Mouse (Mus musculus): Measurements from ENCODE around the gene Fscb. TPM values are rescaled to one million over a fixed set of nuclear protein-coding genes. Genes with fewer than 3 reads are reported as not detected.

Fscb gene
- not detected in 2 replicates for polyA plus RNA-seq (2012; rRNA removed)

- no peak within 1 kb of the TSS for H3K4me3 ChIP-seq (replicated peaks; ENCODE audit: insufficient read depth, low read depth, low read length)
- DNase-seq: no peak
- H3K27me3 ChIP-seq (ENCODE audit: control insufficient read depth, insufficient read depth, low read length): no peaks in the 10 kb centered on the region
- WGBS: 78% methylated on average over 1 of the region's 1 CpGs
- no peaks in the 10 kb centered on the region for H3K4me1 ChIP-seq (ENCODE audit: control insufficient read depth, insufficient read depth, low read length)
- H3K27ac ChIP-seq (ENCODE audit: insufficient read depth, low read length): no peak within 1 kb of the TSS
- TF ChIP-seq POLR2A (IDR thresholded peaks at IDR 0.05; ENCODE audit: borderline replicate concordance, insufficient read depth, low read length) (no peak), CTCF (IDR thresholded peaks at IDR 0.05; ENCODE audit: borderline replicate concordance, insufficient read depth, low read depth, low read length) (no peak)
These were observed at the start of gene Fscb for GRCm38 (mm10) chr12:64474590-64474989. Gene Fscb, minus strand, starts transcription at chr12:64474690.

DNA sequence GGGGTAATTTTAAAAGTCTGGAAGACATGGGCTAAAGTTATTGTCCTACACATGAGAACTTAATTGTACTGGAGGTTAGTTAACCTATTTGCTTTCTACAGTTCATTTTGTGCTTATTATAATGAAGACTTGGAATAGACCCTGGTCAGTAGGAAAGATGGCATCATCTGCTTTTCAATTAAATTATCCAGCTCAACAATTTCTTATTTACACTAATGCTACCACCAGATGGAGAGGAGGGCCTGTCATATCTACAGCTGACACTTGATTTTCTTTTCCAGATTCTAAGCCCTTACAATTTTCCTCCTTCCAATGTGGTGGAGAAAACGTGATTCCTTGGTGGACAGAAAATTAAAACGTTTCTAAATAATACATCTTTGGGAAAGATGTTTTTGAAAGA lies 42.3 kb upstream of the Fscb start:
- 21% methylated on average over 2 of the region's 2 CpGs for WGBS

DNA sequence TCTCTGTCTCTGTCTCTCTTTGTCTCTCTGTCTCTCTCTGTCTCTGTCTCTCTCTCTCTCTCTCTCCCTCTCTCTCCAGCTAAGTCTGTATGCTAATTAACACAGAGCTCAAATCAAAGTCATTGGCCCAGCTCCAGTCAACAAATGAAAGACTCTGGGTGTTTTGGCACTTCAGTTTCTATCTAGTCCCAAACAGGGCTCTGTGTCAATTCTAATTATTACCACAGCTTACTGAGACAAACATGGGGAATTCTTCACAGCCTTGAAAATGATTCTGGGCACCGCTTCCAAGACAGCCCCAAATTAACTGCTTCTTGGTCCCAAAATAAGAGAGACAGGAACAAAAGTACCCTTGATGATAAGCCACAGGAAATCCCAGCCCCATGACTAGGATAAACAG lies 38.9 kb upstream of the Fscb start:
- no peak for DNase-seq
- 4% methylated on average over 1 of the region's 1 CpGs for WGBS
- no peaks in the 10 kb centered on the region for H3K4me1 ChIP-seq (ENCODE audit: control insufficient read depth, insufficient read depth, low read length)
- no peaks in the 10 kb centered on the region for H3K27me3 ChIP-seq (ENCODE audit: control insufficient read depth, insufficient read depth, low read length)
- H3K4me3 ChIP-seq (replicated peaks; ENCODE audit: insufficient read depth, low read depth, low read length): no peak overlapping the region
- H3K27ac ChIP-seq (ENCODE audit: insufficient read depth, low read length): no peak overlapping the region
- TF ChIP-seq POLR2A (IDR thresholded peaks at IDR 0.05; ENCODE audit: borderline replicate concordance, insufficient read depth, low read length) (no peak), CTCF (IDR thresholded peaks at IDR 0.05; ENCODE audit: borderline replicate concordance, insufficient read depth, low read depth, low read length) (no peak)

More for the DNA sequence above, 42.3 kb upstream of the Fscb start:
- no peak for DNase-seq
- Histone ChIP-seq H3K4me1 (ENCODE audit: control insufficient read depth, insufficient read depth, low read length) (no peaks in the 10 kb centered on the region), H3K27me3 (ENCODE audit: control insufficient read depth, insufficient read depth, low read length) (no peaks in the 10 kb centered on the region), H3K4me3 (replicated peaks; ENCODE audit: insufficient read depth, low read depth, low read length) (no peak overlapping the region), H3K27ac (ENCODE audit: insufficient read depth, low read length) (no peak overlapping the region)
- TF ChIP-seq CTCF (IDR thresholded peaks at IDR 0.05; ENCODE audit: borderline replicate concordance, insufficient read depth, low read depth, low read length) (no peak), POLR2A (IDR thresholded peaks at IDR 0.05; ENCODE audit: borderline replicate concordance, insufficient read depth, low read length) (no peak)

- DNase-seq: peak in 1 of 2 experiments; percentile 20
- H3K27me3 ChIP-seq (ENCODE audit: control insufficient read depth, insufficient read depth, low read length): no peaks in the 10 kb centered on the region; the same call in 1 of the 2 replicates
- 17% methylated on average over 5 of the region's 5 CpGs for WGBS
- H3K27ac ChIP-seq (ENCODE audit: insufficient read depth, low read length): no peak overlapping the region
- H3K4me1 ChIP-seq (ENCODE audit: control insufficient read depth, insufficient read depth, low read length): 0 out of 2 replicates have a peak, but pooled peaks cover 3% of the 10 kb centered on the region
- no peak for TF ChIP-seq CTCF (IDR thresholded peaks at IDR 0.05; ENCODE audit: borderline replicate concordance, insufficient read depth, low read depth, low read length)
- TF ChIP-seq POLR2A (IDR thresholded peaks at IDR 0.05; ENCODE audit: borderline replicate concordance, insufficient read depth, low read length): no peak
- no peak overlapping the region for H3K4me3 ChIP-seq (replicated peaks; ENCODE audit: insufficient read depth, low read depth, low read length)
These were observed 23.2 kb upstream of the Fscb start for GRCm38 (mm10) chr12:64497706-64498105.

GRCm38 (mm10) chr12:64473615-64474014 lies 875 bp downstream of the Fscb start:
- no peak for TF ChIP-seq POLR2A (IDR thresholded peaks at IDR 0.05; ENCODE audit: borderline replicate concordance, insufficient read depth, low read length)
- no peak for TF ChIP-seq CTCF (IDR thresholded peaks at IDR 0.05; ENCODE audit: borderline replicate concordance, insufficient read depth, low read depth, low read length)
- WGBS: 69% methylated on average over 1 of the region's 1 CpGs
- H3K27me3 ChIP-seq (ENCODE audit: control insufficient read depth, insufficient read depth, low read length): no peaks in the 10 kb centered on the region
- no peak overlapping the region for H3K4me3 ChIP-seq (replicated peaks; ENCODE audit: insufficient read depth, low read depth, low read length)
- no peaks in the 10 kb centered on the region for H3K4me1 ChIP-seq (ENCODE audit: control insufficient read depth, insufficient read depth, low read length)
- no peak for DNase-seq
- H3K27ac ChIP-seq (ENCODE audit: insufficient read depth, low read length): no peak overlapping the region

DNA sequence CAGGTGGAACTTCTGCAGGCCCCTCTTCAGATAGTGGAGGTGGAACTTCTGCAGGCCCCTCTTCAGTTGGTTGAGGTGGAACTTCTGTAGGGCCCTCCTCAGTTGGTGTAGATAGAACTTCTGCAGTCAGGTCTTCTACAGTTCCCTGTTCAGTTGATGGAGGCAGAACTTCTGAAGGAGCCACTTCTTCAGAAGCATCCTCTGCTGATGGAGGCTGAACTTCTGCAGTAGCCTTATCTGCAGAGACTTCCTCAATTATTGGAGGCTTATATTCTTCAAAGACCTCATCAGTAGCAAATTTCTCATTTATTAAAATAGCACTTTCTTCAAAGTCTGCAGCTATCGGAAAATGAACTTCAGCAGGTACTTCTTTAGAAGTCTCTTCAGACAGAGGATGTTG lies 1.4 kb downstream of the Fscb start:
- Histone ChIP-seq H3K4me3 (replicated peaks; ENCODE audit: insufficient read depth, low read depth, low read length) (no peak overlapping the region), H3K4me1 (ENCODE audit: control insufficient read depth, insufficient read depth, low read length) (no peaks in the 10 kb centered on the region), H3K27ac (ENCODE audit: insufficient read depth, low read length) (no peak overlapping the region), H3K27me3 (ENCODE audit: control insufficient read depth, insufficient read depth, low read length) (no peaks in the 10 kb centered on the region)
- 94% methylated on average over 1 of the region's 1 CpGs for WGBS
- no peak for TF ChIP-seq CTCF (IDR thresholded peaks at IDR 0.05; ENCODE audit: borderline replicate concordance, insufficient read depth, low read depth, low read length)
- no peak for TF ChIP-seq POLR2A (IDR thresholded peaks at IDR 0.05; ENCODE audit: borderline replicate concordance, insufficient read depth, low read length)
- no peak for DNase-seq

GRCm38 (mm10) chr12:64455228-64455627 lies 19.3 kb downstream of the Fscb start:
- no peak for DNase-seq
- Histone ChIP-seq H3K27me3 (ENCODE audit: control insufficient read depth, insufficient read depth, low read length) (no peaks in the 10 kb centered on the region), H3K27ac (ENCODE audit: insufficient read depth, low read length) (no peak overlapping the region), H3K4me3 (replicated peaks; ENCODE audit: insufficient read depth, low read depth, low read length) (no peak overlapping the region), H3K4me1 (ENCODE audit: control insufficient read depth, insufficient read depth, low read length) (no peaks in the 10 kb centered on the region)
- TF ChIP-seq CTCF (IDR thresholded peaks at IDR 0.05; ENCODE audit: borderline replicate concordance, insufficient read depth, low read depth, low read length): no peak
- no peak for TF ChIP-seq POLR2A (IDR thresholded peaks at IDR 0.05; ENCODE audit: borderline replicate concordance, insufficient read depth, low read length)

DNA sequence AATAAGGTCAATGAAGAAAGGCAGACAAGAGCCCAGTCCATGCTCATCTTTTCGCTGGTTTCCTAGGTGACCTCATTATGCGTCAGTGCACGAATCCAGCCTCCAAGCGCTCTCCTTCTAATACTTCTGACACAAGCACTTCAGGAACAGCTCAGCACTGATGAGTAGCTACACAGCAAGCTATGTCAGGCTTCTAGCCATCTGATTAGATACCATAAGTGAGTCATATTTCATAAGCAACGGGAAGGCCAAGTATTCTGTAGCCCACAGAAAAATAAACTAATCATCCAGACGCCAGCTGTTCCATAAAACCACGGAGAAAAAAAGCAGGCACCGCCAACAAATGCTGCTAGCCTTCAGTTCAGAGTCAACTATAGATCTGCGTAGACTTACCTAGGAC lies 24.6 kb downstream of the Fscb start:
- no peak overlapping the region for H3K27ac ChIP-seq (ENCODE audit: insufficient read depth, low read length)
- 27% methylated on average over 9 of the region's 9 CpGs for WGBS
- TF ChIP-seq POLR2A (IDR thresholded peaks at IDR 0.05; ENCODE audit: borderline replicate concordance, insufficient read depth, low read length) (no peak), CTCF (IDR thresholded peaks at IDR 0.05; ENCODE audit: borderline replicate concordance, insufficient read depth, low read depth, low read length) (no peak)
- DNase-seq: no peak
- no peaks in the 10 kb centered on the region for H3K27me3 ChIP-seq (ENCODE audit: control insufficient read depth, insufficient read depth, low read length)
- H3K4me3 ChIP-seq (replicated peaks; ENCODE audit: insufficient read depth, low read depth, low read length): no peak overlapping the region
- H3K4me1 ChIP-seq (ENCODE audit: control insufficient read depth, insufficient read depth, low read length): no peaks in the 10 kb centered on the region
